Mouse (Mus musculus) midbrain, postnatal 0 days (tissue): ENCODE results near the gene Fam20c. TPM values are rescaled to one million over a fixed set of nuclear protein-coding genes. Genes with fewer than 3 reads are reported as not detected.

Experiments used
- ATAC-seq: fragments of 200-750 bp; cut with Nextera tagmentation; 2 replicates; pipeline ENCODE4 v1.8.0; 2017; ENCODE audit warnings: moderate number of reproducible peaks, mild to moderate bottlenecking, moderate TSS enrichment, moderate library complexity; ENCODE audit not compliant: low FRiP score
- DNase-seq: peaks from one replicate; pipeline ENCODE4 v3.0.0-alpha.2; 2015; ENCODE audit warnings: low spot score
- H3K27ac ChIP-seq: fragments of 300-500 bp; sonication (generic); 2 replicates; pipeline ENCODE4 v1.5.1; 2014; ENCODE audit warnings: low read depth, mild to moderate bottlenecking, low read length, mixed read lengths
- H3K27me3 ChIP-seq: fragments of 300-500 bp; sonication (generic); 2 replicates; pipeline ENCODE4 v1.6.1; 2014; ENCODE audit warnings: low read length, control low read depth, mixed read lengths; ENCODE audit not compliant: insufficient read depth
- H3K36me3 ChIP-seq: fragments of 300-500 bp; sonication (generic); 2 replicates; pipeline ENCODE4 v1.6.1; 2014; ENCODE audit warnings: low read length, control low read depth, mixed read lengths; ENCODE audit not compliant: insufficient read depth
- H3K4me1 ChIP-seq: fragments of 300-500 bp; sonication (generic); 2 replicates; pipeline ENCODE4 v1.6.1; 2014; ENCODE audit warnings: mild to moderate bottlenecking, control low read depth, antibody characterized with exemption, low read length, mixed read lengths; ENCODE audit not compliant: insufficient read depth
- H3K4me2 ChIP-seq: fragments of 300-500 bp; sonication (generic); 2 replicates; pipeline ENCODE4 v1.6.1; 2014; ENCODE audit warnings: low read depth, mild to moderate bottlenecking, low read length, mixed read lengths; ENCODE audit not compliant: poor library complexity, severe bottlenecking
- H3K4me3 ChIP-seq: fragments of 300-500 bp; sonication (generic); 2 replicates; pipeline ENCODE4 v1.5.1; 2014; ENCODE audit warnings: low read depth, mild to moderate bottlenecking, low read length, moderate library complexity
- H3K9ac ChIP-seq: fragments of 300-500 bp; sonication (generic); replicated peaks from 2 replicates; pipeline ENCODE4 v1.6.1; 2014; ENCODE audit warnings: mild to moderate bottlenecking, low read length, moderate library complexity, mixed read lengths; ENCODE audit not compliant: poor library complexity, severe bottlenecking
- H3K9me3 ChIP-seq: fragments of 300-500 bp; sonication (generic); 2 replicates; pipeline ENCODE4 v1.6.1; 2016; ENCODE audit warnings: low read length, control low read depth
- CTCF ChIP-seq: IDR thresholded peaks from 2 replicates; pipeline ENCODE4 v1.5.1; 2016; ENCODE audit warnings: antibody characterized with exemption, mild to moderate bottlenecking
- WGBS: fragments of 180-500 bp; shearing (Covaris S2); extraction: QIAGEN DNeasy Blood & Tissue Kit; methylation state at CpG from one replicate; pipeline ENCODE4 v1.1.7; 2014; 5-methylcytosine and 5-hydroxymethylcytosine counted together
- polyA plus RNA-seq: library from polyadenylated mRNA; unstranded; fragments of >200 nt; fragmentation: Nextera tagmentation; extraction: Ambion mirVana; gene quantifications from 2 replicates; pipeline ENCODE4 v1.2.1, GENCODE M21; 2015
- total RNA-seq: library from RNA; depleted of rRNA; stranded (reverse); fragments of >200 nt; gene quantifications from 2 replicates; pipeline ENCODE4 v1.2.3, GENCODE M21; 2014

Fam20c gene
- total and polyA plus RNA-seq, 2 experiments from 2014 or later: 51.6 to 106 TPM

DNA sequence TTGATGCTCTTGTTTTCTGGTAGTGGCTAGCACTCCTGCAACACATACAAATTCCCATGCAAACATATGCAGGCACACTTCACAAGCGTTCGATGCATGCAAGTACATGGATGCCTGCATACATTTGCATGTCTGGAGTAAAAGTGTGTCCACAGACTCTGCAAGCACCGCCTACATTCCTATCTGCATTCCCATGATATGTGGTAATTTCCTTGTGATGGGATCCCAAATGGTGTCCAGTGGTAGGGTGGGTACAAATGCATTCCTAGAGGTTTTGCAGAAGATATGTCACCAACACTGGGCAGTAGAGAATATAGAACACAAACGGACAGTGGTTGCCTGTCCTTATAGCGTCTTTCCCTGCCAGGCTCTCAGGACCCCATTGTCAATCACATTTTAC, 29.9 kb upstream of the Fam20c start:
- Histone ChIP-seq H3K4me1 (no peaks in the 10 kb centered on the region), H3K4me3 (no peak overlapping the region), H3K36me3 (no peaks in the 10 kb centered on the region), H3K4me2 (no peak overlapping the region), H3K27ac (no peak overlapping the region), H3K27me3 (no peaks in the 10 kb centered on the region), H3K9ac (no peak overlapping the region), H3K9me3 (no peaks in the 10 kb centered on the region)
- no peak for TF ChIP-seq CTCF
- DNase-seq (no peak), ATAC-seq (no peak)
- 93% methylated on average over 5 of the region's 5 CpGs for WGBS

DNA sequence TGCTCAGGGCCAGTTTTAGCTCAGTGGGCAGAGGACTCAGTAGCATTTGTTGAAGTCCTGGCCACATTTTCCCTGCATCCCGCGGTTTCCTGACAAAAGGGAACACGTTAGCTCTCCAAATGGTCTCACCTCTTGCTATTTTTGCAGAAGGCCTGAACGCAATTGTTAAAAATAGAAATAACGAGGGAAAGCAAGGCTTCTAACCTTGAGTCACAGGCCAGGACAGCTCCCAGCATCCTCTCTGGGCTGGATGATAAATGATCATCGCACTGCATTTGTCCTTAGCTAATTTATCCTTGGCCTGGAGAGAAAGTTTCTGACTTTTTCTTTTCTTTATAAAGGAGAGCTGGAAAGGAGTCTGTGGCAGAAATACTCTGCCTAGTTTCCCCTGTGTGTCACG, 29.2 kb upstream of the Fam20c start:
- H3K9me3 ChIP-seq: no peaks in the 10 kb centered on the region
- no peaks in the 10 kb centered on the region for H3K36me3 ChIP-seq
- H3K9ac ChIP-seq: no peak overlapping the region
- ATAC-seq (no peak), DNase-seq (peak; percentile 36)
- TF ChIP-seq CTCF: no peak
- no peak overlapping the region for H3K4me3 ChIP-seq
- H3K4me1 ChIP-seq: no peaks in the 10 kb centered on the region
- no peaks in the 10 kb centered on the region for H3K27me3 ChIP-seq
- no peak overlapping the region for H3K4me2 ChIP-seq
- no peak overlapping the region for H3K27ac ChIP-seq
- WGBS: 67% methylated on average over 7 of the region's 7 CpGs

GRCm38 (mm10) chr5:138730863-138731262, 23.5 kb upstream of the Fam20c start:
- no peak overlapping the region for H3K27ac ChIP-seq
- 80% methylated on average over 5 of the region's 5 CpGs for WGBS
- DNase-seq (no peak), ATAC-seq (no peak)
- H3K27me3 ChIP-seq: no peaks in the 10 kb centered on the region
- H3K9me3 ChIP-seq: no peaks in the 10 kb centered on the region
- H3K4me1 ChIP-seq: no peaks in the 10 kb centered on the region
- H3K4me2 ChIP-seq: no peak overlapping the region
- no peak overlapping the region for H3K4me3 ChIP-seq
- TF ChIP-seq CTCF: no peak
- H3K9ac ChIP-seq: no peak overlapping the region
- H3K36me3 ChIP-seq: no peaks in the 10 kb centered on the region

- Histone ChIP-seq H3K4me1 (no peaks in the 10 kb centered on the region), H3K9ac (no peak overlapping the region), H3K27ac (no peak overlapping the region), H3K36me3 (no peaks in the 10 kb centered on the region), H3K4me3 (no peak overlapping the region), H3K27me3 (no peaks in the 10 kb centered on the region), H3K9me3 (no peaks in the 10 kb centered on the region), H3K4me2 (no peak overlapping the region)
- DNase-seq: no peak
- WGBS: 92% methylated on average over 11 of the region's 11 CpGs
- no peak for TF ChIP-seq CTCF
- ATAC-seq: no peak
Measured at GRCm38 (mm10) chr5:138733317-138733899, 20.9 kb upstream of the Fam20c start.

GRCm38 (mm10) chr5:138734018-138734417, 20.3 kb upstream of the Fam20c start:
- Histone ChIP-seq H3K4me3 (no peak overlapping the region), H3K4me2 (no peak overlapping the region), H3K27me3 (no peaks in the 10 kb centered on the region), H3K4me1 (no peaks in the 10 kb centered on the region), H3K9ac (no peak overlapping the region), H3K36me3 (no peaks in the 10 kb centered on the region), H3K9me3 (no peaks in the 10 kb centered on the region), H3K27ac (no peak overlapping the region)
- WGBS: 87% methylated on average over 18 of the region's 18 CpGs
- TF ChIP-seq CTCF: no peak
- ATAC-seq (no peak), DNase-seq (no peak)

DNA sequence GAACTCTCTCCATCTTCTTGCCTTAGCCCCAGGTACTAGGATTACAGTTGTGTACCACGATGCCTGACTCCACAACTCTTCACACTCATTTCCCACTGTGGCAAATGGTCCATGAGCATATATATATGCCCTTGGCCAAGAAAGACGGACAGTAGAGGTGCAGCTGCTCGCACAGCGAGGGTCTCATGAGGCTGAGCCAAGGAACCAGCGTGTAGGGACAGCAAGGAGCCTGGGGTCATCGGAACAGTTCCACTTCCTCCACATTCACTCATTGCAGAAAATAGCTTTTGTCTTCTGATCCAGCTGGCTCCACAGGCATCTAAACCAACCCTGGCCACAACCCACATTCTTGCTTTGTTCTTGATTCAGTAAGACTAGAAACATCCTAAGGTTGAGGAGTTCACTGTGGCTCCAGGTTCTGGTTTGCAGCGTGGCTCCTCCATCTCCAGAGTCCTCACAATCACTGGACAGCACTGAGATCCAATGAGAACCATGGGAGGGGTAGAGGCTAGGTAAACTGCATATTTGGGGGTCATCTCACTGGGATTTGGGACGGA, 19.0 kb upstream of the Fam20c start:
- H3K9ac ChIP-seq: no peak overlapping the region
- no peak overlapping the region for H3K27ac ChIP-seq
- WGBS: 83% methylated on average over 8 of the region's 8 CpGs
- no peaks in the 10 kb centered on the region for H3K4me1 ChIP-seq
- ATAC-seq (no peak), DNase-seq (peak; percentile 12)
- H3K36me3 ChIP-seq: no peaks in the 10 kb centered on the region
- H3K27me3 ChIP-seq: no peaks in the 10 kb centered on the region
- H3K4me3 ChIP-seq: no peak overlapping the region
- no peak for TF ChIP-seq CTCF
- no peaks in the 10 kb centered on the region for H3K9me3 ChIP-seq
- no peak overlapping the region for H3K4me2 ChIP-seq
